10 mouse cellular contexts compared by ENCODE assay signal in genomic region chr5:139734016-139734415, GRCm38 (mm10). TPM values are rescaled to one million over a fixed set of nuclear protein-coding genes. Genes with fewer than 3 reads are reported as not detected.
DNase-seq lines count a peak whose midpoint lies in the region; ATAC-seq lines count a peak whose summit lies in the region.
"Had no signal": no experiment of that assay in that cellular context is flagged by ENCODE, and none has a peak within 500 bp of the region (broad histone marks: within the 10 kb centered on the region; RNA-seq: fewer than 3 reads in every experiment).

No protein-coding gene starts in this region.

- no peaks in the 10 kb centered on the region for H3K36me3 ChIP-seq in lung, embryonic 16.5 days (ENCODE audit: control insufficient read depth, insufficient read depth, low read length)
- no peaks in the 10 kb centered on the region for H3K36me3 ChIP-seq in intestine, embryonic 15.5 days
- H3K36me3 ChIP-seq in neural tube, embryonic 15.5 days, result no peaks in the 10 kb centered on the region
- H3K36me3 ChIP-seq: midbrain, embryonic 10.5 days had no signal

- WGBS in lung, embryonic 16.5 days, result 52% methylated on average over 3 of the region's 3 CpGs
- 51% methylated on average over 3 of the region's 3 CpGs for WGBS in intestine, embryonic 15.5 days
- WGBS in neural tube, embryonic 15.5 days, result 78% methylated on average over 3 of the region's 3 CpGs

- ATAC-seq in lung, embryonic 16.5 days (ENCODE audit: low read depth), result no peak
- ATAC-seq in intestine, embryonic 15.5 days, result no peak
- no peak for ATAC-seq in neural tube, embryonic 15.5 days (ENCODE audit: low FRiP score)
- no peak for ATAC-seq in cerebellum, adult (ENCODE audit: insufficient number of reproducible peaks, low FRiP score, low TSS enrichment)
- ATAC-seq: Patski had no signal

- peak overlapping the region; percentile 15; the same call in 1 of the 2 replicates for H3K27ac ChIP-seq in lung, embryonic 16.5 days (ENCODE audit: low read length)
- H3K27ac ChIP-seq in intestine, embryonic 15.5 days, result peak overlapping the region; percentile 23; the same call in 1 of the 2 replicates
- H3K27ac ChIP-seq in neural tube, embryonic 15.5 days (replicated peaks), result no peak overlapping the region
- H3K27ac ChIP-seq: midbrain, embryonic 10.5 days had no signal

- no peaks in the 10 kb centered on the region for H3K27me3 ChIP-seq in lung, embryonic 16.5 days (ENCODE audit: control insufficient read depth, insufficient read depth, low read depth, low read length)
- H3K27me3 ChIP-seq in intestine, embryonic 15.5 days (replicated peaks), result no peaks in the 10 kb centered on the region
- H3K27me3 ChIP-seq in neural tube, embryonic 15.5 days (replicated peaks), result 0 out of 2 replicates have a peak, but pooled peaks cover 3% of the 10 kb centered on the region
- H3K27me3 ChIP-seq: Patski had no signal

- no peaks in the 10 kb centered on the region for H3K9me3 ChIP-seq in lung, embryonic 16.5 days (ENCODE audit: control insufficient read depth, low read length)
- no peaks in the 10 kb centered on the region for H3K9me3 ChIP-seq in intestine, embryonic 15.5 days
- no peaks in the 10 kb centered on the region for H3K9me3 ChIP-seq in neural tube, embryonic 15.5 days (replicated peaks)
- H3K9me3 ChIP-seq: midbrain, embryonic 10.5 days had no signal

- no peak overlapping the region for H3K9ac ChIP-seq in lung, embryonic 16.5 days (ENCODE audit: low read length)
- H3K9ac ChIP-seq in intestine, embryonic 15.5 days, result no peak overlapping the region; the same call in 1 of the 2 replicates
- no peak overlapping the region for H3K9ac ChIP-seq in neural tube, embryonic 15.5 days (replicated peaks)

- no peak overlapping the region for H3K4me2 ChIP-seq in lung, embryonic 16.5 days (ENCODE audit: low read depth, low read length)
- H3K4me2 ChIP-seq in intestine, embryonic 15.5 days (replicated peaks), result peak overlapping the region; percentile 98; the same call in 1 of the 2 replicates
- H3K4me2 ChIP-seq in neural tube, embryonic 15.5 days, result 0 out of 2 replicates have a peak overlapping the region, but pooled peaks have one; percentile 93

- H3K4me3 ChIP-seq in lung, embryonic 16.5 days (ENCODE audit: low read length), result no peak overlapping the region
- no peak overlapping the region for H3K4me3 ChIP-seq in intestine, embryonic 15.5 days (replicated peaks)
- no peak overlapping the region for H3K4me3 ChIP-seq in neural tube, embryonic 15.5 days (replicated peaks)

- no peak for DNase-seq in lung, postnatal 14 days
- DNase-seq in c-Kit-positive CD71-positive TER-119-negative erythroid progenitor cells, embryonic 14.5 days (ENCODE audit: low read depth), result peak; percentile 87
- no peak for DNase-seq in thymus, postnatal 36 days
- DNase-seq: thymus, postnatal 25 days had no signal

- H3K4me1 ChIP-seq in lung, embryonic 16.5 days (replicated peaks; ENCODE audit: control insufficient read depth, insufficient read depth, low read length), result peaks cover 40% of the 10 kb centered on the region
- H3K4me1 ChIP-seq in intestine, embryonic 15.5 days (replicated peaks), result peaks cover 62% of the 10 kb centered on the region
- peaks cover 58% of the 10 kb centered on the region for H3K4me1 ChIP-seq in neural tube, embryonic 15.5 days

RNA-seq across cellular contexts. Expression of gene Micall2, which starts 2.1 kb away (rescaled TPM):
- polyA plus RNA-seq in lung, embryonic 16.5 days (2015; fragmentation: Nextera tagmentation; extraction: Ambion mirVana), result 3.7 and 4.0 TPM in 2 replicates
- polyA plus RNA-seq in intestine, embryonic 15.5 days (2015; fragmentation: Nextera tagmentation; extraction: Ambion mirVana), result 8.3 and 8.4 TPM in 2 replicates
- polyA plus RNA-seq in neural tube, embryonic 15.5 days (2015; fragmentation: Nextera tagmentation; extraction: Ambion mirVana), result 8.4 and 8.5 TPM in 2 replicates

RNA-seq across cellular contexts. Expression of gene Ints1, which starts 41.5 kb away (rescaled TPM):
- polyA plus RNA-seq in lung, embryonic 16.5 days (2015; fragmentation: Nextera tagmentation; extraction: Ambion mirVana), result 21.9 and 24.6 TPM in 2 replicates
- 22.2 and 25.4 TPM in 2 replicates for polyA plus RNA-seq in intestine, embryonic 15.5 days (2015; fragmentation: Nextera tagmentation; extraction: Ambion mirVana)
- polyA plus RNA-seq in neural tube, embryonic 15.5 days (2015; fragmentation: Nextera tagmentation; extraction: Ambion mirVana), result 25.6 and 29.0 TPM in 2 replicates

RNA-seq across cellular contexts. Expression of gene Mafk, which starts 57.3 kb away (rescaled TPM):
- polyA plus RNA-seq in lung, embryonic 16.5 days (2015; fragmentation: Nextera tagmentation; extraction: Ambion mirVana), result 15.3 and 16.3 TPM in 2 replicates
- 17.6 and 20.7 TPM in 2 replicates for polyA plus RNA-seq in intestine, embryonic 15.5 days (2015; fragmentation: Nextera tagmentation; extraction: Ambion mirVana)
- polyA plus RNA-seq in neural tube, embryonic 15.5 days (2015; fragmentation: Nextera tagmentation; extraction: Ambion mirVana), result 10.8 and 14.2 TPM in 2 replicates
